ENCODE assay signal across 9 mouse cellular contexts in genomic region chr2:144134575-144134958, GRCm38 (mm10).
DNase-seq lines count a peak whose midpoint lies in the region; ATAC-seq lines count a peak whose summit lies in the region.
"Had no signal": no experiment of that assay in that cellular context is flagged by ENCODE, and none has a peak within 500 bp of the region (broad histone marks: within the 10 kb centered on the region; RNA-seq: fewer than 3 reads in every experiment).

No protein-coding gene starts in this region.

- H3K27me3 ChIP-seq in hindbrain, embryonic 10.5 days (ENCODE audit: insufficient read depth, poor library complexity, severe bottlenecking) = no peaks in the 10 kb centered on the region
- H3K27me3 ChIP-seq in hindbrain, embryonic 11.5 days (ENCODE audit: control insufficient read depth, insufficient read depth, low read length) = no peaks in the 10 kb centered on the region
- no peaks in the 10 kb centered on the region for H3K27me3 ChIP-seq in embryonic facial prominence, embryonic 10.5 days (replicated peaks; ENCODE audit: low read depth, poor library complexity, severe bottlenecking)
- H3K27me3 ChIP-seq: midbrain, embryonic 12.5 days had no signal

- intact Hi-C loops in heart, postnatal 14 days (cut with DNase I) = no loop called here

- H3K9me3 ChIP-seq in hindbrain, embryonic 10.5 days = 0 out of 2 replicates have a peak, but pooled peaks cover 2% of the 10 kb centered on the region
- no peaks in the 10 kb centered on the region for H3K9me3 ChIP-seq in hindbrain, embryonic 11.5 days (ENCODE audit: control insufficient read depth, low read length)
- no peaks in the 10 kb centered on the region for H3K9me3 ChIP-seq in embryonic facial prominence, embryonic 10.5 days

- H3K4me2 ChIP-seq in hindbrain, embryonic 11.5 days (replicated peaks; ENCODE audit: low read depth, low read length) = no peak overlapping the region
- H3K4me2 ChIP-seq: midbrain, embryonic 12.5 days had no signal

- WGBS in hindbrain, embryonic 10.5 days = 77% methylated on average over 9 of the region's 9 CpGs
- WGBS in hindbrain, embryonic 11.5 days = 78% methylated on average over 9 of the region's 9 CpGs
- 70% methylated on average over 9 of the region's 9 CpGs for WGBS in embryonic facial prominence, embryonic 10.5 days

- H3K9ac ChIP-seq in hindbrain, embryonic 11.5 days (ENCODE audit: low read depth, low read length) = no peak overlapping the region
- H3K9ac ChIP-seq: midbrain, embryonic 12.5 days had no signal

- H3K4me1 ChIP-seq in hindbrain, embryonic 10.5 days (replicated peaks) = peaks cover 14% of the 10 kb centered on the region
- no peaks in the 10 kb centered on the region for H3K4me1 ChIP-seq in hindbrain, embryonic 11.5 days (replicated peaks; ENCODE audit: control insufficient read depth, insufficient read depth, low read length)
- H3K4me1 ChIP-seq in embryonic facial prominence, embryonic 10.5 days = peaks cover 30% of the 10 kb centered on the region

- no peaks in the 10 kb centered on the region for H3K36me3 ChIP-seq in hindbrain, embryonic 10.5 days
- no peaks in the 10 kb centered on the region for H3K36me3 ChIP-seq in hindbrain, embryonic 11.5 days (ENCODE audit: control insufficient read depth, insufficient read depth, low read length)
- no peaks in the 10 kb centered on the region for H3K36me3 ChIP-seq in embryonic facial prominence, embryonic 10.5 days (replicated peaks)
- H3K36me3 ChIP-seq: midbrain, embryonic 12.5 days had no signal

- H3K4me3 ChIP-seq in hindbrain, embryonic 10.5 days = no peak overlapping the region
- no peak overlapping the region for H3K4me3 ChIP-seq in hindbrain, embryonic 11.5 days (ENCODE audit: low read depth, low read length)
- no peak overlapping the region for H3K4me3 ChIP-seq in embryonic facial prominence, embryonic 10.5 days
- H3K4me3 ChIP-seq: midbrain, embryonic 12.5 days had no signal

- peak overlapping the region; percentile 60; the same call in 1 of the 2 replicates for H3K27ac ChIP-seq in hindbrain, embryonic 10.5 days
- no peak overlapping the region for H3K27ac ChIP-seq in hindbrain, embryonic 11.5 days (ENCODE audit: low read depth, low read length)
- peak overlapping the region; percentile 80 for H3K27ac ChIP-seq in embryonic facial prominence, embryonic 10.5 days (replicated peaks)
- H3K27ac ChIP-seq: midbrain, embryonic 12.5 days had no signal

- no peak for ATAC-seq in hindbrain, embryonic 11.5 days (ENCODE audit: low FRiP score)
- ATAC-seq in CD4-positive, CD25-positive, alpha-beta regulatory T cell, adult 4 months = no peak

- no peak for DNase-seq in hindbrain, embryonic 10.5 days (ENCODE audit: low spot score)
- no peak for DNase-seq in hindbrain, embryonic 11.5 days (ENCODE audit: low spot score)
- peak; percentile 17 for DNase-seq in embryonic facial prominence, embryonic 10.5 days (ENCODE audit: low spot score)
- DNase-seq in heart, postnatal 14 days = peak; percentile 66 to 72
- DNase-seq in lung, postnatal 25 days (ENCODE audit: low spot score) = peak; percentile 21
- no peak for DNase-seq in thymus, postnatal 0 days (ENCODE audit: low spot score)
- no peak for DNase-seq in spleen, postnatal 4 days (ENCODE audit: low spot score in 2 of 2)

Comparison
In these comparisons a context has a peak if more than half of its experiments do, and no peak if none do; other contexts are left out.
1. DNase-seq: peak in embryonic facial prominence, embryonic 10.5 days (single experiment), heart, postnatal 14 days (2 of 2) and lung, postnatal 25 days (single experiment); none in hindbrain, embryonic 10.5 days (single experiment), hindbrain, embryonic 11.5 days (single experiment), thymus, postnatal 0 days (single experiment) and spleen, postnatal 4 days (0 of 2).